Mouse (Mus musculus) lung, postnatal 0 days (tissue): Measurements from ENCODE around the gene Sctr. TPM values are rescaled to one million over a fixed set of nuclear protein-coding genes. Genes with fewer than 3 reads are reported as not detected.

ENCODE experiments used
- ATAC-seq: fragments of 200-750 bp; cut with Nextera tagmentation; 2 replicates; pipeline ENCODE4 v1.8.0; 2017; ENCODE audit warnings: moderate library complexity
- DNase-seq: peaks from one replicate; pipeline ENCODE4 v3.0.0-alpha.2; 2016; ENCODE audit warnings: low spot score
- H3K27ac ChIP-seq: fragments of 300-500 bp; sonication (generic); 2 replicates; pipeline ENCODE4 v1.5.1; 2014; ENCODE audit warnings: antibody characterized with exemption, mild to moderate bottlenecking, low read length, mixed read lengths
- H3K27me3 ChIP-seq: fragments of 300-500 bp; sonication (generic); replicated peaks from 2 replicates; pipeline ENCODE4 v1.6.1; 2014; ENCODE audit warnings: low read length, mixed read lengths; ENCODE audit not compliant: insufficient read depth
- H3K36me3 ChIP-seq: fragments of 300-500 bp; sonication (generic); 2 replicates; pipeline ENCODE4 v1.6.1; 2014; ENCODE audit warnings: low read length, mixed read lengths; ENCODE audit not compliant: insufficient read depth
- H3K4me1 ChIP-seq: fragments of 300-500 bp; sonication (generic); 2 replicates; pipeline ENCODE4 v1.6.1; 2014; ENCODE audit warnings: antibody characterized with exemption, low read depth, low read length, mixed read lengths; ENCODE audit not compliant: insufficient read depth
- H3K4me2 ChIP-seq: fragments of 300-500 bp; sonication (generic); replicated peaks from 2 replicates; pipeline ENCODE4 v1.6.1; 2014; ENCODE audit warnings: low read depth, mild to moderate bottlenecking, low read length, moderate library complexity, mixed read lengths
- H3K4me3 ChIP-seq: fragments of 300-500 bp; sonication (generic); 2 replicates; pipeline ENCODE4 v1.5.1; 2014; ENCODE audit warnings: low read depth, low read length
- H3K9ac ChIP-seq: fragments of 300-500 bp; sonication (generic); replicated peaks from 2 replicates; pipeline ENCODE4 v1.6.1; 2014; ENCODE audit warnings: low read depth, mild to moderate bottlenecking
- H3K9me3 ChIP-seq: fragments of 300-500 bp; sonication (generic); 2 replicates; pipeline ENCODE4 v1.6.1; 2016; ENCODE audit warnings: low read length, mixed read lengths
- CTCF ChIP-seq: IDR thresholded peaks from 2 replicates; pipeline ENCODE4 v1.5.1; 2016; ENCODE audit warnings: antibody characterized with exemption, mild to moderate bottlenecking
- EP300 ChIP-seq: IDR thresholded peaks from 2 replicates; pipeline ENCODE4 v1.6.1; 2016; ENCODE audit warnings: antibody characterized with exemption, mild to moderate bottlenecking, control low read depth
- WGBS: fragments of 180-500 bp; shearing (Covaris S2); extraction: QIAGEN DNeasy Blood & Tissue Kit; methylation state at CpG from one replicate; pipeline ENCODE4 v1.1.7; 2014; 5-methylcytosine and 5-hydroxymethylcytosine counted together
- polyA plus RNA-seq: library from polyadenylated mRNA; unstranded; fragments of >200 nt; fragmentation: Nextera tagmentation; extraction: Ambion mirVana; gene quantifications from 2 replicates; pipeline ENCODE4 v1.2.1, GENCODE M21; 2015

Gene Sctr
- 0.14 TPM in 2 replicates for polyA plus RNA-seq

GRCm38 (mm10) chr1:120006844-120007790 is at the start of gene Sctr:
Sctr (plus strand) TSS chr1:120006894.
- no peak for DNase-seq
- H3K4me3 ChIP-seq = peak within 1 kb of the TSS; percentile 21; the same call in 1 of the 2 replicates
- H3K27ac ChIP-seq = no peak within 1 kb of the TSS
- no peaks in the 10 kb centered on the region for H3K9me3 ChIP-seq
- 4% methylated on average over 38 of the region's 39 CpGs for WGBS
- H3K4me2 ChIP-seq = peak within 1 kb of the TSS; percentile 44
- 0 out of 2 replicates have a peak within 1 kb of the TSS, but pooled peaks have one; percentile 8 for H3K9ac ChIP-seq
- no peaks in the 10 kb centered on the region for H3K4me1 ChIP-seq
- no peaks in the 10 kb centered on the region for H3K36me3 ChIP-seq
- ATAC-seq = no peak
- peaks cover 10% of the 10 kb centered on the region; the same call in 1 of the 2 replicates for H3K27me3 ChIP-seq
- TF ChIP-seq CTCF = no peak
- TF ChIP-seq EP300 = no peak

- H3K27ac ChIP-seq = no peak overlapping the region
- no peak for TF ChIP-seq CTCF
- TF ChIP-seq EP300 = no peak
- no peak overlapping the region for H3K9ac ChIP-seq
- DNase-seq (peak; percentile 7), ATAC-seq (no peak)
- H3K36me3 ChIP-seq = no peaks in the 10 kb centered on the region
- H3K4me2 ChIP-seq = no peak overlapping the region
- WGBS = 27% methylated on average over 9 of the region's 9 CpGs
- no peaks in the 10 kb centered on the region for H3K4me1 ChIP-seq
- H3K4me3 ChIP-seq = no peak overlapping the region
- no peaks in the 10 kb centered on the region for H3K27me3 ChIP-seq
- H3K9me3 ChIP-seq = no peaks in the 10 kb centered on the region
Observed at GRCm38 (mm10) chr1:119957716-119958222, 48.9 kb upstream of the Sctr start.

- Histone ChIP-seq H3K9me3 (no peaks in the 10 kb centered on the region), H3K27ac (no peak overlapping the region), H3K4me1 (no peaks in the 10 kb centered on the region), H3K4me2 (no peak overlapping the region), H3K36me3 (no peaks in the 10 kb centered on the region), H3K4me3 (no peak overlapping the region), H3K9ac (no peak overlapping the region), H3K27me3 (no peaks in the 10 kb centered on the region)
- TF ChIP-seq CTCF (no peak), EP300 (no peak)
- ATAC-seq = no peak
- WGBS = 84% methylated on average over 4 of the region's 4 CpGs
- no peak for DNase-seq
Observed at GRCm38 (mm10) chr1:119959464-119959863, 47.2 kb upstream of the Sctr start.

GRCm38 (mm10) chr1:119959920-119960319 is 46.8 kb upstream of the Sctr start:
- Histone ChIP-seq H3K4me1 (no peaks in the 10 kb centered on the region), H3K4me3 (no peak overlapping the region), H3K27ac (no peak overlapping the region), H3K9me3 (no peaks in the 10 kb centered on the region), H3K27me3 (no peaks in the 10 kb centered on the region), H3K36me3 (no peaks in the 10 kb centered on the region), H3K4me2 (no peak overlapping the region), H3K9ac (no peak overlapping the region)
- TF ChIP-seq EP300 (no peak), CTCF (no peak)
- DNase-seq (no peak), ATAC-seq (no peak)
- 44% methylated on average over 7 of the region's 7 CpGs for WGBS

- H3K9ac ChIP-seq = no peak overlapping the region
- no peaks in the 10 kb centered on the region for H3K4me1 ChIP-seq
- H3K4me3 ChIP-seq = no peak overlapping the region
- H3K27ac ChIP-seq = no peak overlapping the region
- H3K4me2 ChIP-seq = no peak overlapping the region
- 15% methylated on average over 12 of the region's 12 CpGs for WGBS
- H3K9me3 ChIP-seq = no peaks in the 10 kb centered on the region
- H3K36me3 ChIP-seq = no peaks in the 10 kb centered on the region
- ATAC-seq (0 out of 2 replicates have a peak, but pooled peaks have one; percentile 46), DNase-seq (peak; percentile 10)
- TF ChIP-seq CTCF (peak; percentile 43), EP300 (no peak)
- no peaks in the 10 kb centered on the region for H3K27me3 ChIP-seq
Observed at GRCm38 (mm10) chr1:119965804-119966514, 40.7 kb upstream of the Sctr start.

GRCm38 (mm10) chr1:119973117-119973516 is 33.6 kb upstream of the Sctr start:
- ATAC-seq = no peak
- TF ChIP-seq EP300 (no peak), CTCF (no peak)
- Histone ChIP-seq H3K36me3 (no peaks in the 10 kb centered on the region), H3K9ac (no peak overlapping the region), H3K9me3 (no peaks in the 10 kb centered on the region), H3K4me2 (no peak overlapping the region), H3K4me3 (no peak overlapping the region), H3K4me1 (no peaks in the 10 kb centered on the region), H3K27ac (no peak overlapping the region), H3K27me3 (no peaks in the 10 kb centered on the region)
- WGBS = 23% methylated on average over 4 of the region's 4 CpGs
- no peak for DNase-seq
